Mouse (Mus musculus): Measurements from ENCODE around the gene Cobll1. TPM values are rescaled to one million over a fixed set of nuclear protein-coding genes. Genes with fewer than 3 reads are reported as not detected.

Gene Cobll1
- polyA plus RNA-seq, 1 experiment from 2014 or later = 14.2 TPM

- Histone ChIP-seq H3K4me3 (ENCODE audit: low read depth, low read length) (no peak overlapping the region), H3K9me3 (ENCODE audit: control insufficient read depth) (no peaks in the 10 kb centered on the region), H3K27ac (ENCODE audit: low read depth, low read length) (no peak overlapping the region), H3K27me3 (replicated peaks; ENCODE audit: control insufficient read depth, insufficient read depth, low read length) (no peaks in the 10 kb centered on the region), H3K9ac (ENCODE audit: low read depth, low read length) (no peak overlapping the region), H3K4me2 (replicated peaks; ENCODE audit: low read depth) (no peak overlapping the region), H3K36me3 (ENCODE audit: control insufficient read depth, insufficient read depth) (peaks cover 3% of the 10 kb centered on the region; the same call in 1 of the 2 replicates), H3K4me1 (replicated peaks; ENCODE audit: control insufficient read depth, insufficient read depth, low read length) (no peaks in the 10 kb centered on the region)
- no peak for ATAC-seq
- TF ChIP-seq CTCF (IDR thresholded peaks at IDR 0.05; ENCODE audit: low read depth) = no peak
- 71% methylated on average over 6 of the region's 6 CpGs for WGBS
Measured at GRCm38 (mm10) chr2:65140330-65140922, 98.8 kb downstream of the Cobll1 start.

- no peak for TF ChIP-seq CTCF (IDR thresholded peaks at IDR 0.05; ENCODE audit: low read depth)
- no peaks in the 10 kb centered on the region for H3K27me3 ChIP-seq (replicated peaks; ENCODE audit: control insufficient read depth, insufficient read depth, low read length)
- H3K4me2 ChIP-seq (replicated peaks; ENCODE audit: low read depth) = no peak overlapping the region
- H3K4me3 ChIP-seq (ENCODE audit: low read depth, low read length) = no peak overlapping the region
- WGBS = 62% methylated on average over 4 of the region's 4 CpGs
- no peak for ATAC-seq
- no peak overlapping the region for H3K27ac ChIP-seq (ENCODE audit: low read depth, low read length)
- peaks cover under 1% of the 10 kb centered on the region; the same call in 1 of the 2 replicates for H3K36me3 ChIP-seq (ENCODE audit: control insufficient read depth, insufficient read depth)
- H3K9me3 ChIP-seq (ENCODE audit: control insufficient read depth) = no peaks in the 10 kb centered on the region
- H3K4me1 ChIP-seq (replicated peaks; ENCODE audit: control insufficient read depth, insufficient read depth, low read length) = no peaks in the 10 kb centered on the region
- H3K9ac ChIP-seq (ENCODE audit: low read depth, low read length) = no peak overlapping the region
Measured at GRCm38 (mm10) chr2:65139606-65140329, 99.4 kb downstream of the Cobll1 start.

- Histone ChIP-seq H3K9ac (ENCODE audit: low read depth, low read length) (no peak overlapping the region), H3K27me3 (replicated peaks; ENCODE audit: control insufficient read depth, insufficient read depth, low read length) (no peaks in the 10 kb centered on the region), H3K4me2 (replicated peaks; ENCODE audit: low read depth) (no peak overlapping the region), H3K36me3 (ENCODE audit: control insufficient read depth, insufficient read depth) (no peaks in the 10 kb centered on the region), H3K4me1 (replicated peaks; ENCODE audit: control insufficient read depth, insufficient read depth, low read length) (no peaks in the 10 kb centered on the region), H3K27ac (ENCODE audit: low read depth, low read length) (no peak overlapping the region), H3K9me3 (ENCODE audit: control insufficient read depth) (no peaks in the 10 kb centered on the region), H3K4me3 (ENCODE audit: low read depth, low read length) (no peak overlapping the region)
- 75% methylated on average over 5 of the region's 5 CpGs for WGBS
- no peak for ATAC-seq
- TF ChIP-seq CTCF (IDR thresholded peaks at IDR 0.05; ENCODE audit: low read depth) = no peak
Measured at GRCm38 (mm10) chr2:65138992-65139391, 100.2 kb downstream of the Cobll1 start.

DNA sequence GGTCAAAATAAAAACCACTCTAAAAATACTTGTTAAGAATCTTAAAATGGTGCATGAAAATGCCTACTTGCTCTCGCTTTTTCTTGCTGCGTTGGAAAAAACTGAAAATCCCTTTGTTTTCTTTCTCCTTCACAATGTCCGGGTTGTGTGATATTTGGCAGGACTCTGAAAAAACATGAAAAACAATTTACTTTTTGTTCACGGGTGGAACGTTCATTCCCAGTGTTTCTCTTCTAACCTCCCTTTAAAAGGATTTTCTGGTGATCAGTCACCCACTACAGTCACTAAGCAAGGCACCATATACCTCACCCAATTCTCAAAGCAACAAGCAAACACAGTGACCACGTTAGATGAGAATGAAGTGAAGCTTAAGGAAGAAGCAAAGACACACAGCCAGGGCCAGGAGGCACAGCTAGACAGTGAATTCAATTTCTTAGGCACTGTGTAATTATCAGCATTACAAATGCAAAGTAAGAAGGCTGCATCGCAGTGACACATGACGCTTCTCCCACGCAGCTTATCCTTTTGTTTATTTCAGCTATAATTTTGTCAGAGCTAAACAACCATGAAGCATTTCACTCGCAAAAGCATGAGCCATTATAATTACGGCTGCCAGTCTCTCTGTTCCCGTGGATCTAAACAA lies 112.9 kb downstream of the Cobll1 start:
- no peak for TF ChIP-seq CTCF (IDR thresholded peaks at IDR 0.05; ENCODE audit: low read depth)
- H3K9me3 ChIP-seq (ENCODE audit: control insufficient read depth) = no peaks in the 10 kb centered on the region
- ATAC-seq = no peak
- no peaks in the 10 kb centered on the region for H3K4me1 ChIP-seq (replicated peaks; ENCODE audit: control insufficient read depth, insufficient read depth, low read length)
- no peak overlapping the region for H3K9ac ChIP-seq (ENCODE audit: low read depth, low read length)
- no peak overlapping the region for H3K27ac ChIP-seq (ENCODE audit: low read depth, low read length)
- no peaks in the 10 kb centered on the region for H3K27me3 ChIP-seq (replicated peaks; ENCODE audit: control insufficient read depth, insufficient read depth, low read length)
- H3K4me2 ChIP-seq (replicated peaks; ENCODE audit: low read depth) = no peak overlapping the region
- H3K4me3 ChIP-seq (ENCODE audit: low read depth, low read length) = no peak overlapping the region
- H3K36me3 ChIP-seq (ENCODE audit: control insufficient read depth, insufficient read depth) = peaks cover 13% of the 10 kb centered on the region
- 77% methylated on average over 12 of the region's 12 CpGs for WGBS

DNA sequence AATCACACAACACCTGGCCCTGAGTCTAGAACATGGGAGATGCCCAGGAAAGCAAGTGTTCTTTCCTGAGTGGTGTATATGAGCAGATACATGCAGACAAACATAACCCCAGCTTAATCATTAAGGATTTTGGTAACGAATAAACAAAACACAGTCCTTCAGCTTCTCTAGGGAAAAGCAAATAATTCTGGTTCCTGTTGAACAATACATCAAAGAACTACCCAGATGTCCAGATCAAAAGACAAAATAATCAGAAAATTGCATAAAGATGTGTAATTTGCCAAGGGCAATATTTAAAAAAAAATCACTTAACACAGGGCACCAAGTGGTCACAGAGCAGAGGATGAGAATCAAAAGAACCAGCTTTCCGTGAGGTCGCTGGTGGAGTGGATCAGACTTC lies 115.5 kb downstream of the Cobll1 start:
- ATAC-seq = no peak
- no peak overlapping the region for H3K27ac ChIP-seq (ENCODE audit: low read depth, low read length)
- 83% methylated on average over 3 of the region's 3 CpGs for WGBS

DNA sequence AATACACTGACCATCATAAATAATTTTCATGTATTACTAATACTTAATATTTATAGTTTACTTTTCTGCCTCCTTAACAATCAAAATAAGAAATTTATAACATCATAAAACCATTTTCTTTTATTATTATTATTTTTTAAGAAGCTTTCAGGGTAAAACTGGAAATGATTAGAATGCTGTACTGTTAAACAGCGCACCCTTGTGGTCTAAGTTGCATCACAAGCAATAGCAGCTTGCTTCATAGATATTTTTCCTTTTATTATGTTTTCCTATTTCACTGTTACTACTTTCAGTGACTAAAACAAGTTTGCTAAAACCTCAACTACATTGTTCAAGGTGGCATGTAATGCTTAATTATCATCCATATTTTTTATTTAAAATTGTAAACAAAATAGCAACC lies 117.8 kb downstream of the Cobll1 start:
- Histone ChIP-seq H3K4me1 (replicated peaks; ENCODE audit: control insufficient read depth, insufficient read depth, low read length) (0 out of 2 replicates have a peak, but pooled peaks cover 3% of the 10 kb centered on the region), H3K4me3 (ENCODE audit: low read depth, low read length) (no peak overlapping the region), H3K9ac (ENCODE audit: low read depth, low read length) (no peak overlapping the region), H3K4me2 (replicated peaks; ENCODE audit: low read depth) (no peak overlapping the region), H3K36me3 (ENCODE audit: control insufficient read depth, insufficient read depth) (peaks cover 9% of the 10 kb centered on the region), H3K9me3 (ENCODE audit: control insufficient read depth) (no peaks in the 10 kb centered on the region), H3K27me3 (replicated peaks; ENCODE audit: control insufficient read depth, insufficient read depth, low read length) (no peaks in the 10 kb centered on the region), H3K27ac (ENCODE audit: low read depth, low read length) (no peak overlapping the region)
- no peak for ATAC-seq
- TF ChIP-seq CTCF (IDR thresholded peaks at IDR 0.05; ENCODE audit: low read depth) = peak; percentile 77
- WGBS = 6% methylated on average over 1 of the region's 1 CpGs

More for the DNA sequence above, 115.5 kb downstream of the Cobll1 start:
- Histone ChIP-seq H3K4me1 (replicated peaks; ENCODE audit: control insufficient read depth, insufficient read depth, low read length) (0 out of 2 replicates have a peak, but pooled peaks cover 3% of the 10 kb centered on the region), H3K4me3 (ENCODE audit: low read depth, low read length) (no peak overlapping the region), H3K36me3 (ENCODE audit: control insufficient read depth, insufficient read depth) (peaks cover 9% of the 10 kb centered on the region), H3K27me3 (replicated peaks; ENCODE audit: control insufficient read depth, insufficient read depth, low read length) (no peaks in the 10 kb centered on the region), H3K4me2 (replicated peaks; ENCODE audit: low read depth) (no peak overlapping the region), H3K9me3 (ENCODE audit: control insufficient read depth) (no peaks in the 10 kb centered on the region), H3K9ac (ENCODE audit: low read depth, low read length) (no peak overlapping the region)
- no peak for TF ChIP-seq CTCF (IDR thresholded peaks at IDR 0.05; ENCODE audit: low read depth)
